Mouse (Mus musculus) lung, postnatal 10 days (tissue): ENCODE results near the gene Gpbp1l1.

ENCODE experiments used
- DNase-seq: peaks from one replicate; pipeline ENCODE4 v3.0.0; 2021

Gpbp1l1 gene

GRCm38 (mm10) chr4:116638821-116639220 lies 81.4 kb downstream of the Gpbp1l1 start:
- no peak for DNase-seq

DNA sequence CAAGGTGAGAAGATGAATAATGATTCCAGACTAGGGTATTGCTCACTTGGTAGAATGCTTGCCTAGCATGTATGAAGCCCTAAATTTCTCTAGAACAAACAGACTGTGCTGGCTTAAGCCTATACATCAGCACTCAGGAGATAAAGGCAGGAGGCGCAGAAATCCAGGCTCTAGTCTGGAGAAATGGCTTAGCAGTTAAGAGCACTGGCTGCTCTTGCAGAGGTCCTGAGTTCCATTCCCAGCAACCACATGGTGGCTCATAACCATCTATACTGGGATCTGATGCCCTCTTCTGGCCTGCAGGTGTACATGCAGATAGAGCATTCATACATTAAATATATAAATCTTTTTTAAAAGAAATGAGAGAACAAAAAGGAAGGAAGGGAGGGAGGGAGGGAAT lies 84.6 kb downstream of the Gpbp1l1 start:
- no peak for DNase-seq
